Mouse (Mus musculus) C2C12 (cell line): Measurements from ENCODE around the gene B3gnt7.

ENCODE experiments used
- CTCF ChIP-seq: IDR thresholded peaks from one replicate; pipeline ENCODE4 v1.5.1; 2011; ENCODE audit not compliant: control insufficient read depth, insufficient read depth, insufficient read length
- MAX ChIP-seq: IDR thresholded peaks from one replicate; pipeline ENCODE4 v1.6.1; 2011; ENCODE audit warnings: mild to moderate bottlenecking, control low read depth
- MYOG ChIP-seq: IDR thresholded peaks from one replicate; pipeline ENCODE4 v1.6.1; 2011; ENCODE audit not compliant: control insufficient read depth, insufficient read length; ENCODE audit errors: extremely low read depth
- USF1 ChIP-seq: IDR thresholded peaks from one replicate; pipeline ENCODE4 v1.6.1; 2011; ENCODE audit warnings: low read depth, mild to moderate bottlenecking, control low read depth, moderate library complexity

DNA sequence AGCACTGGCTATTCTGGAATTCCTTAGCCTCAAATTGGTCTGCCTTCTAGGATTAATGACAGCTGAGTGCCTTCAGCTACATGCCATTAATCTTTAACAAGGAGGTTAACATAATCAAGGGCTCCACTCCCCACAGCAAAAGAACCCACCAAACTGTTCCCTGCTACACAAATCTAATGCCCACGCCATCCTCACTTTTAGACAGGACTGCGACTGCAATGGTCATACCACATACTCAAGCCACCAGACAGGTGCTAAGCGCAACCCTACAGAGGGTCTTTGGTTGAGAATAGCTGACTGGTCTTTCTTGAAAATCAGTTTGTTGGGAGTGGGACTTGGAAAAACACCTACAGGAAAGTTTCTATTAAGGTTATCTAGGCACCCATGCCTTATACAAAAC, 46.6 kb downstream of the B3gnt7 start:
- TF ChIP-seq USF1 = no peak
- no peak for TF ChIP-seq MYOG
- no peak for TF ChIP-seq CTCF
- TF ChIP-seq MAX = no peak
